Mouse (Mus musculus): ENCODE results near the gene Gm9803. TPM values are rescaled to one million over a fixed set of nuclear protein-coding genes. Genes with fewer than 3 reads are reported as not detected.

Gene Gm9803
- polyA plus RNA-seq, 1 experiment from 2014 or later, result 14.1 TPM

- H3K4me2 ChIP-seq, result no peak overlapping the region
- WGBS, result 73% methylated on average over 6 of the region's 6 CpGs
- no peak overlapping the region for H3K9ac ChIP-seq (replicated peaks)
- H3K4me3 ChIP-seq (replicated peaks), result no peak overlapping the region
- no peaks in the 10 kb centered on the region for H3K27me3 ChIP-seq
- H3K27ac ChIP-seq, result 0 out of 2 replicates have a peak overlapping the region, but pooled peaks have one; percentile 8
- H3K9me3 ChIP-seq, result no peaks in the 10 kb centered on the region
- no peaks in the 10 kb centered on the region; the same call in 1 of the 2 replicates for H3K36me3 ChIP-seq
- no peak for ATAC-seq (ENCODE audit: insufficient number of reproducible peaks, insufficient read depth, low FRiP score, low TSS enrichment, low read depth)
- H3K4me1 ChIP-seq (replicated peaks), result peaks cover 60% of the 10 kb centered on the region
Observed at GRCm38 (mm10) chr10:43485751-43486268, 38.1 kb upstream of the Gm9803 start.

- H3K9me3 ChIP-seq, result no peaks in the 10 kb centered on the region
- no peak overlapping the region for H3K27ac ChIP-seq
- no peak for ATAC-seq (ENCODE audit: insufficient number of reproducible peaks, insufficient read depth, low FRiP score, low TSS enrichment, low read depth)
- no peak overlapping the region for H3K9ac ChIP-seq (replicated peaks)
- H3K4me3 ChIP-seq (replicated peaks), result no peak overlapping the region
- 50% methylated on average over 3 of the region's 3 CpGs for WGBS
- no peaks in the 10 kb centered on the region; the same call in 1 of the 2 replicates for H3K36me3 ChIP-seq
- H3K4me2 ChIP-seq, result no peak overlapping the region
- H3K27me3 ChIP-seq, result no peaks in the 10 kb centered on the region
- H3K4me1 ChIP-seq (replicated peaks), result peaks cover 47% of the 10 kb centered on the region
Observed at GRCm38 (mm10) chr10:43487441-43488010, 36.4 kb upstream of the Gm9803 start.

GRCm38 (mm10) chr10:43488258-43488657 is 35.6 kb upstream of the Gm9803 start:
- Histone ChIP-seq H3K27me3 (no peaks in the 10 kb centered on the region), H3K36me3 (no peaks in the 10 kb centered on the region; the same call in 1 of the 2 replicates), H3K4me3 (replicated peaks) (no peak overlapping the region), H3K27ac (no peak overlapping the region), H3K4me1 (replicated peaks) (peaks cover 39% of the 10 kb centered on the region), H3K9me3 (no peaks in the 10 kb centered on the region), H3K9ac (replicated peaks) (no peak overlapping the region), H3K4me2 (no peak overlapping the region)
- WGBS, result 63% methylated on average over 4 of the region's 4 CpGs
- ATAC-seq (ENCODE audit: insufficient number of reproducible peaks, insufficient read depth, low FRiP score, low TSS enrichment, low read depth), result no peak

GRCm38 (mm10) chr10:43489139-43489538 is 34.7 kb upstream of the Gm9803 start:
- Histone ChIP-seq H3K27ac (no peak overlapping the region), H3K4me2 (no peak overlapping the region), H3K36me3 (peaks cover 5% of the 10 kb centered on the region), H3K27me3 (no peaks in the 10 kb centered on the region), H3K4me3 (replicated peaks) (no peak overlapping the region), H3K9ac (replicated peaks) (no peak overlapping the region), H3K9me3 (no peaks in the 10 kb centered on the region), H3K4me1 (replicated peaks) (peaks cover 34% of the 10 kb centered on the region)
- WGBS, result 87% methylated on average over 7 of the region's 7 CpGs
- ATAC-seq (ENCODE audit: insufficient number of reproducible peaks, insufficient read depth, low FRiP score, low TSS enrichment, low read depth), result no peak

GRCm38 (mm10) chr10:43489550-43489949 is 34.3 kb upstream of the Gm9803 start:
- H3K27me3 ChIP-seq, result no peaks in the 10 kb centered on the region
- no peak overlapping the region for H3K27ac ChIP-seq
- H3K4me3 ChIP-seq (replicated peaks), result no peak overlapping the region
- H3K36me3 ChIP-seq, result peaks cover 9% of the 10 kb centered on the region
- WGBS, result 24% methylated on average over 6 of the region's 6 CpGs
- no peak overlapping the region for H3K4me2 ChIP-seq
- ATAC-seq (ENCODE audit: insufficient number of reproducible peaks, insufficient read depth, low FRiP score, low TSS enrichment, low read depth), result no peak
- no peak overlapping the region for H3K9ac ChIP-seq (replicated peaks)
- peaks cover 34% of the 10 kb centered on the region for H3K4me1 ChIP-seq (replicated peaks)
- H3K9me3 ChIP-seq, result no peaks in the 10 kb centered on the region

GRCm38 (mm10) chr10:43490034-43490433 is 33.9 kb upstream of the Gm9803 start:
- Histone ChIP-seq H3K36me3 (peaks cover 14% of the 10 kb centered on the region), H3K9me3 (no peaks in the 10 kb centered on the region), H3K27ac (no peak overlapping the region), H3K27me3 (no peaks in the 10 kb centered on the region), H3K4me2 (no peak overlapping the region), H3K4me3 (replicated peaks) (no peak overlapping the region), H3K4me1 (replicated peaks) (peaks cover 34% of the 10 kb centered on the region), H3K9ac (replicated peaks) (no peak overlapping the region)
- ATAC-seq (ENCODE audit: insufficient number of reproducible peaks, insufficient read depth, low FRiP score, low TSS enrichment, low read depth), result no peak
- WGBS, result 60% methylated on average over 8 of the region's 8 CpGs

GRCm38 (mm10) chr10:43490846-43491245 is 33.0 kb upstream of the Gm9803 start:
- H3K9ac ChIP-seq (replicated peaks), result no peak overlapping the region
- H3K4me2 ChIP-seq, result no peak overlapping the region
- H3K27ac ChIP-seq, result no peak overlapping the region
- WGBS, result 87% methylated on average over 5 of the region's 5 CpGs
- peaks cover 34% of the 10 kb centered on the region for H3K4me1 ChIP-seq (replicated peaks)
- H3K27me3 ChIP-seq, result no peaks in the 10 kb centered on the region
- peaks cover 22% of the 10 kb centered on the region for H3K36me3 ChIP-seq
- no peak for ATAC-seq (ENCODE audit: insufficient number of reproducible peaks, insufficient read depth, low FRiP score, low TSS enrichment, low read depth)
- H3K9me3 ChIP-seq, result no peaks in the 10 kb centered on the region
- no peak overlapping the region for H3K4me3 ChIP-seq (replicated peaks)

- no peaks in the 10 kb centered on the region for H3K27me3 ChIP-seq
- no peak overlapping the region for H3K4me2 ChIP-seq
- H3K9me3 ChIP-seq, result no peaks in the 10 kb centered on the region
- peaks cover 91% of the 10 kb centered on the region for H3K36me3 ChIP-seq
- no peaks in the 10 kb centered on the region for H3K4me1 ChIP-seq (replicated peaks)
- 99% methylated on average over 4 of the region's 4 CpGs for WGBS
- no peak overlapping the region for H3K27ac ChIP-seq
- H3K4me3 ChIP-seq (replicated peaks), result no peak overlapping the region
- H3K9ac ChIP-seq (replicated peaks), result no peak overlapping the region
- no peak for ATAC-seq (ENCODE audit: insufficient number of reproducible peaks, insufficient read depth, low FRiP score, low TSS enrichment, low read depth)
Observed at GRCm38 (mm10) chr10:43502599-43502998, 21.3 kb upstream of the Gm9803 start.

GRCm38 (mm10) chr10:43504291-43504690 is 19.6 kb upstream of the Gm9803 start:
- ATAC-seq (ENCODE audit: insufficient number of reproducible peaks, insufficient read depth, low FRiP score, low TSS enrichment, low read depth), result no peak
- WGBS, result 71% methylated on average over 1 of the region's 1 CpGs
- no peak overlapping the region for H3K4me2 ChIP-seq
- H3K27me3 ChIP-seq, result no peaks in the 10 kb centered on the region
- no peaks in the 10 kb centered on the region for H3K9me3 ChIP-seq
- H3K9ac ChIP-seq (replicated peaks), result no peak overlapping the region
- H3K4me3 ChIP-seq (replicated peaks), result no peak overlapping the region
- H3K4me1 ChIP-seq (replicated peaks), result no peaks in the 10 kb centered on the region
- H3K27ac ChIP-seq, result no peak overlapping the region
- peaks cover 82% of the 10 kb centered on the region for H3K36me3 ChIP-seq

GRCm38 (mm10) chr10:43507051-43507450 is 16.8 kb upstream of the Gm9803 start:
- WGBS, result 81% methylated on average over 4 of the region's 4 CpGs

GRCm38 (mm10) chr10:43509228-43509627 is 14.7 kb upstream of the Gm9803 start:
- Histone ChIP-seq H3K9me3 (no peaks in the 10 kb centered on the region), H3K4me3 (replicated peaks) (no peak overlapping the region), H3K36me3 (peaks cover 83% of the 10 kb centered on the region), H3K4me1 (replicated peaks) (no peaks in the 10 kb centered on the region), H3K9ac (replicated peaks) (no peak overlapping the region), H3K4me2 (no peak overlapping the region), H3K27me3 (no peaks in the 10 kb centered on the region), H3K27ac (no peak overlapping the region)
- no peak for ATAC-seq (ENCODE audit: insufficient number of reproducible peaks, insufficient read depth, low FRiP score, low TSS enrichment, low read depth)
- 95% methylated on average over 7 of the region's 7 CpGs for WGBS

More at GRCm38 (mm10) chr10:43507051-43507450, 16.8 kb upstream of the Gm9803 start:
- Histone ChIP-seq H3K9ac (replicated peaks) (no peak overlapping the region), H3K27me3 (no peaks in the 10 kb centered on the region), H3K4me1 (replicated peaks) (no peaks in the 10 kb centered on the region), H3K27ac (no peak overlapping the region), H3K4me3 (replicated peaks) (no peak overlapping the region), H3K9me3 (no peaks in the 10 kb centered on the region), H3K36me3 (peaks cover 84% of the 10 kb centered on the region), H3K4me2 (no peak overlapping the region)
- ATAC-seq (ENCODE audit: insufficient number of reproducible peaks, insufficient read depth, low FRiP score, low TSS enrichment, low read depth), result no peak

GRCm38 (mm10) chr10:43512976-43513375 is 10.9 kb upstream of the Gm9803 start:
- Histone ChIP-seq H3K4me3 (replicated peaks) (no peak overlapping the region), H3K9me3 (no peaks in the 10 kb centered on the region), H3K9ac (replicated peaks) (no peak overlapping the region), H3K4me1 (replicated peaks) (peaks cover 4% of the 10 kb centered on the region; the same call in 1 of the 2 replicates), H3K4me2 (no peak overlapping the region), H3K27me3 (no peaks in the 10 kb centered on the region), H3K27ac (no peak overlapping the region), H3K36me3 (peaks cover 66% of the 10 kb centered on the region)
- no peak for ATAC-seq (ENCODE audit: insufficient number of reproducible peaks, insufficient read depth, low FRiP score, low TSS enrichment, low read depth)
- WGBS, result 92% methylated on average over 10 of the region's 10 CpGs

Measured in limb, embryonic 12.5 days (tissue).